Mouse (Mus musculus) urinary bladder, adult 18-20 months (tissue): Measurements from ENCODE around the gene Fibcd1.

Experiments used
- DNase-seq, 2 experiments: peaks; one replicate each; pipeline ENCODE4 v3.0.0; 2022; ENCODE audit warnings: low spot score in 2 of 2, mixed read lengths in 2 of 2

Fibcd1 gene

GRCm38 (mm10) chr2:31845896-31846691, at the start of gene Fibcd1:
Gene Fibcd1, minus strand, starts transcription at chr2:31846005.
- no peak for DNase-seq

- DNase-seq = no peak
These were observed 48.5 kb upstream of the Fibcd1 start for GRCm38 (mm10) chr2:31894221-31894870.

- DNase-seq = no peak
These were observed 47.4 kb upstream of the Fibcd1 start for GRCm38 (mm10) chr2:31893110-31893669.

GRCm38 (mm10) chr2:31891219-31891618, 45.4 kb upstream of the Fibcd1 start:
- DNase-seq = no peak

- DNase-seq = no peak
These were observed 43.1 kb upstream of the Fibcd1 start for GRCm38 (mm10) chr2:31888871-31889270.

GRCm38 (mm10) chr2:31887030-31887429, 41.2 kb upstream of the Fibcd1 start, which contains the start of gene Lamc3:
Gene Lamc3, plus strand, starts transcription at chr2:31887291.
- DNase-seq = peak in 1 of 2 experiments; percentile 10

- DNase-seq = no peak
These were observed 39.0 kb upstream of the Fibcd1 start for GRCm38 (mm10) chr2:31884806-31885205.

GRCm38 (mm10) chr2:31883061-31883460, 37.3 kb upstream of the Fibcd1 start:
- no peak for DNase-seq

- DNase-seq = no peak
These were observed 35.1 kb upstream of the Fibcd1 start for GRCm38 (mm10) chr2:31880868-31881267.

- no peak for DNase-seq
These were observed 32.8 kb upstream of the Fibcd1 start for GRCm38 (mm10) chr2:31878610-31879009.

GRCm38 (mm10) chr2:31876446-31876845, 30.6 kb upstream of the Fibcd1 start:
- no peak for DNase-seq

GRCm38 (mm10) chr2:31874290-31874855, 28.6 kb upstream of the Fibcd1 start:
- no peak for DNase-seq

GRCm38 (mm10) chr2:31870683-31871082, 24.9 kb upstream of the Fibcd1 start:
- DNase-seq = no peak

- DNase-seq = no peak
These were observed 23.9 kb upstream of the Fibcd1 start for GRCm38 (mm10) chr2:31869692-31870091.

- DNase-seq = no peak
These were observed 22.8 kb upstream of the Fibcd1 start for GRCm38 (mm10) chr2:31868538-31869164.

GRCm38 (mm10) chr2:31867773-31868537, 22.1 kb upstream of the Fibcd1 start:
- DNase-seq = no peak

- DNase-seq = no peak
These were observed 20.0 kb upstream of the Fibcd1 start for GRCm38 (mm10) chr2:31865794-31866193.

GRCm38 (mm10) chr2:31865322-31865721, 19.5 kb upstream of the Fibcd1 start:
- no peak for DNase-seq

GRCm38 (mm10) chr2:31864891-31865290, 19.1 kb upstream of the Fibcd1 start:
- no peak for DNase-seq

- DNase-seq = no peak
These were observed 18.0 kb upstream of the Fibcd1 start for GRCm38 (mm10) chr2:31863766-31864165.

- no peak for DNase-seq
These were observed 17.1 kb upstream of the Fibcd1 start for GRCm38 (mm10) chr2:31862919-31863318.
